Mouse (Mus musculus) spleen, adult 12 weeks (tissue): ENCODE data around the gene Tnfsf8.

ENCODE experiments used
- DNase-seq: peaks from one replicate; pipeline ENCODE4 v3.0.0; 2022; ENCODE audit warnings: low spot score

The Tnfsf8 gene

GRCm38 (mm10) chr4:63860688-63861540 is at the start of gene Tnfsf8:
Tnfsf8 (minus strand) TSS chr4:63861347.
- DNase-seq: no peak

GRCm38 (mm10) chr4:63908511-63908910 is 47.4 kb upstream of the Tnfsf8 start:
- no peak for DNase-seq

DNA sequence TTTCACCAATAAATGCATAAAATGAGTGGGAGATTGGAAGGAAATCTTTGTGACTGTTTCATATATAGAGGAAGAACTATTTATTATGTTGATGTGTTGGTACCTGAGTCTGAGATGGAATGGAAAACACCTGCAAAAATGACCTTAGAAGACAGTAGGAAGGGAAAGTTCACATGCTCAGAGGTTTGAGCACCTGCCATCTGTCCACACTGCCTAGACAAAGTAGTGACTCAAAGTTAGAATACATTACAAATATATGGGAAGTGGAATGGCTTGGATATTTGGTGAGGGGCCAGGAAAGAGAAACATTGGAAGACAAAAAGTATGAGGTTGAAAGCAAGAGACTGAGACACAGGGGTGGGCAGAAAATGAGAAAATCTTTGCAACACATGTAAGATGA is 46.3 kb upstream of the Tnfsf8 start:
- no peak for DNase-seq

DNA sequence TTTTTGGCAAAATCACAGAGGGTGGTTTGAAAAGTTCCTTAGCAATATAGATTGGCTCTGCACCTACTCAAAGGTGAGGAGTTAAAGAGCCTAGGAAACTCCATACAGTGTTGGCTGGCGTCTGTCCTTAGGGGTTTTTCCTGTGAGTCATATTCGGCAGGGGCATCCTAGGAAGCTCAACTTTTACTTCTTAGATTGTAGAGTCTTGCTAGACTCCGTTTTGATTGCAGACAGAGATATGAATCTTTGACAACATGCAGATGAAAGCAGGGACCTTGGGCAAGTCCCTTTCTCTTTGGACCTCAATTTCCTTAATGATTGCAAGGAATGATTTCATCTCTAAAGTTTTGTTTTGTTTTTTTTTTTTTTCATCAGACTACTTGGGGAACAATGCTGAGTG is 44.9 kb upstream of the Tnfsf8 start:
- no peak for DNase-seq

DNA sequence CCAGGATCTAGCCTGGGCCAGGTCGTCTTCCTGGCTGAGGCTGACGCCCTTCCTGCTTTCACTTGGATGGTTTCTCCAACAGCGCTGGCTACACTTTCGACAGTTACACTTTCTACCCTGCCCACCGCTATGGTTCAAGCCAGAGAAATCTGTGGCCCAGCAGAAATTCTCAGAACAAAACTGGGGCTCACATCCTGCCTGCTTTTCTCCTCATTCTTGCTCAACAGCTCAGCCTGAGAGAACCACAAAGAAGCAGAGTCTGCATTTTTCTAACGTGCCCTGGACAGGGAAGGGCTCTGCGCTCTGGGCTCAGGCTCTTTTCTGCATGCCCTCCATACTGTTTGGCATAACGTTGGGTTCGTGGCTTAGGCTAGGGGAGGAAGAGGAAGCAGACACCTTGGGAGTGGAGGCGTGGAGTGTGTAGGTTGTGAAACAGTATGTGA is 38.0 kb upstream of the Tnfsf8 start:
- DNase-seq: no peak

- no peak for DNase-seq
These were observed 36.0 kb upstream of the Tnfsf8 start for GRCm38 (mm10) chr4:63897152-63897551.

- DNase-seq: no peak
These were observed 25.0 kb upstream of the Tnfsf8 start for GRCm38 (mm10) chr4:63886156-63886555.

- DNase-seq: no peak
These were observed 15.6 kb upstream of the Tnfsf8 start for GRCm38 (mm10) chr4:63876720-63877119.

- no peak for DNase-seq
These were observed 14.3 kb upstream of the Tnfsf8 start for GRCm38 (mm10) chr4:63875480-63875879.

DNA sequence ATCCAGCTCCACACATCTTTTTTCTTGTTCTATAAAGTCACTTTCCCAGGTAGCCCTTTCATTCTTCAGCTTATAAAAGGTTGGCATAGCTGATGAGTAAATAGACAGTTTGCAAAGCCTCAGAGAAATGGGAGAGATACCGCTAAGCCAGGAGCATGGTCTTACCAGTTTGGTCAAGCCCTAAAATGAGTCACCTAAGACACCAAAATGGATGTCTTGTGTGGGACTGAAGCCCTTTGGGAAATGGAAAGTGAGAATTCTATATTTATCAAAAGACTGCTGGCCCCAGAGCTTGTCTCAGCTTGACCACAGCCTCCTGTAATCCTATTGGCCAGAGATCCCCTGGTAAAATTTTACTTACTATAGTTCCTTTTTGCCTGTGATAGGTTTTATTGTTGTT is 9.5 kb upstream of the Tnfsf8 start:
- DNase-seq: no peak

DNA sequence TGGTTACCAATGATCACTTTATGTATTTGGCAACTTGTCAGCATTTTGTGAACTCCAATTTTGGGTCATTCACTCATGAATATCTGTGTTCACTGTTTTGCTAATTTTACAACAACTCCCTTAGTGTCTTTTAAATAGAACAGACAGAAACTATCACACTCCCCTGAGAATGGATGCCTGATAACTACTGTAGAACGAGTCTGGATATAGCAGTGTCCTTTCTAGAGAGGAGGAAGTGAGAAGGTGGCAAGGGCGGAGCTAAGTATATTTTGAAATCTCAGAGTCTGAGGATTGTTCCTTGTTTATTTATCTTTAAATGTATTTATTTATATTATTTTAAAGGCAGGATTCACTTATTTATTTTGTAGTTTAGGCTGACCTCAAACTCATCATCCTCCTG is 7.6 kb upstream of the Tnfsf8 start:
- DNase-seq: no peak

DNA sequence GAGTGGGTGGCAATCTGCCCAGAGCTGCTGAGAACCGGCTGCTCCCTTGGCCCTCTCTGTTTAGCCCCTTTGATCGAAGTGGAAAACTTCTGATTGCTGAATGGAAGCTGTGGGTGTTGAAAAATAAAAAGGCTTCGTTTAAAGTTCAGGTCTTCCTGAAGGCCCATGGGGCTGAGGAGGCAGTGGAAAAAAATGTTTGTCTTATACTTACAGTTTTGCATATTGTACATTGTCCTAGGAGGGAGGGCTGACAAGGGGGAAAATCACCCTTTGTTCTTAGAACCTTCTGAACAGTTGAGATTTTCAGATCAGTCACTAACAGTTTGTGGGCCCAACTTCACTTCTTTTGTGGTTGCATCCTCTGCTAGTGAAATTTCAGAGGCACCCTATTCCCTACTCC is 1.8 kb upstream of the Tnfsf8 start:
- DNase-seq: no peak

DNA sequence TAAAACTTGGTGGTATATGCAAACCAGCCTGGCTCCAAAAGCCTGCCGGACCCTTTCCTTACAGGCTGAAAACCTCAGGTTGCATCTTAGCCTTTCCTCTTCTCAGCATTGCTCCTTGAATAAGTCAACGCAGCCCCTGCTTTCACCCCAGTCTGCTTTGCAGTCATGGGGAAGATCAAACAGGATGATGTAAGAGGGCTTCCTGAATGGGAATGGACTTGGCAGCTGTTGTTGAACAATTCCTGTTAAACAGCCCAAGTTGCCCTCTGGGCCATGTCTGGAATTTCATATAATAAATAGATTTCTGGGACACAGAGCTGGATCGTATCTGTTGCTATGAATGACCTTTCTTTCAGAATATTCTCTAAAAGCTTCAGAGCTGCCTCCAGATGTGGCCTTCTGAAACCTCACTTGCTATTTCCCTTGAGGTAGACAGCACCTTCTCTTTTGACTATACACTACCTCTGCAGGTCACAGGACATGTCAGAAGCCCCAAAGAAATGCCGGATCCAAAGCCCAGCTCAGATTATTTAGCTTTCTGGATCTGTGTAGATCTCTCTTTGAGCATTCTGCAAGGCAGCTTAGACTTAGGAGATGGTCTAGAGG is 1.0 kb upstream of the Tnfsf8 start:
- DNase-seq: no peak

GRCm38 (mm10) chr4:63860236-63860635 is 911 bp downstream of the Tnfsf8 start:
- no peak for DNase-seq

DNA sequence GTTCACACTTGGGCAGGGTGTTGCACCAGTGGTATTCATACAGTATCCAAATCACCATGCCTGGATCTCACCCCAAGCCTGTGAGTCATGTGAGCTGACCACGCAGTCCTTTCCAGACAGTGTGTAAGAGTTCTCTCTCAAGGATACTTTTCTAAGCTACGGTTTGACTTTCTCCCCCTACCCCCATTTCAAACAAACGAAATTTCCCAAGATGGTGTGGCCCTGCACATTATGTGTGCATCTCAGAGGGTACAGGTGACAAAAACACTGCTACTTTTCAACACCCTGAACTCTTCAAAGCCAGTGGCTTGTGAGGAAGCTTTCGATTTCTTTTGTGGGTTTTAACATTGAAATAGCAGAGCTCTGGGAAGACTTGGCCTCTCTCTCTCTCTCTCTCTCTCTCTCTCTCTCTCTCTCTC is 1.4 kb downstream of the Tnfsf8 start:
- DNase-seq: no peak

DNA sequence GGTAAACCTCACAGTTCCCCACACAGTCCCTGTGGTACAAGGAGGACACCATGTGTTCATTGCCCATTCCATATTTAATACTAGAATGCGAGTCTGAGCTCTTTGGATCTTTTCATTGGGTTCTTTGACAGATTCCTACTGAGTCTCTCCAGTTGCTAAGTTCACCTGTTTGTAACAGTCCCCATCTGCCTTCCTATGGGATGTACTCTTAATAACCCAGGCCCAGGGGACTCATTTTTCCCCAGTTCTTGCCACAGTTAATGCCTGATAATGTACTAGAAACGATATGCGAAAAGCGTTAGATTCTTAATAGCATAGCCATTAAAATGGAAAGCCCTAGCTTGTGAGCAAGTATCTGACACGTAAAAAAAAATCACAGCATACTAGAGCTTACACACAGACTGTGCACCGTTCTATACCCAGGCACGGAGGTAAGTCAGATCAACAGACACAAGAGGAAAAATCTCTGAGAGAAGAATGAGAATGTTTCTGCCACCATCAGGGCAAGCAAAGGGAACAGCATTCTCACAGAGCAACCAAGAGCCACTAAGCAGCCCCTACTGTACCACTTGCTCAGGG is 2.4 kb downstream of the Tnfsf8 start:
- no peak for DNase-seq

GRCm38 (mm10) chr4:63856764-63857163 is 4.4 kb downstream of the Tnfsf8 start:
- no peak for DNase-seq

GRCm38 (mm10) chr4:63853782-63854386 is 7.3 kb downstream of the Tnfsf8 start:
- no peak for DNase-seq

DNA sequence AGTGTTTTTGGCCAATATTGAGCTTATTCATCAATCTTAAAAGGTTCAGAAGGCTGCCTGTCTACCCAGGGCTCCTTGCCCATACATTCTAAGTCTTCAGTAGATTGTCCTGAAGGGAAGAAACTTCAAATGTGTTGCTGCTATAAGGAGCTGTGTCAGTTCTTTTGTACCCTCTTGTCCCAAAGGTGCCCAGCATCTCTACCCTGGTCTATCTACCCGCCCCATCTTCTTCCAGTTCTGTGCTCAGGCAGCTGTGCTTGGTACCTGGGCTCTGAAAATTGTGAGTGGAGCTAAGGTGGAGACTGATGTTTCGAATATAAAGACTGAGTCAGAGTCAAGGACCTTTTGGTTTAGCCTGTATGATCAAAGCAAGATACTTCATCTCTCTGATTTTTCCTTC is 11.1 kb downstream of the Tnfsf8 start:
- DNase-seq: no peak

- DNase-seq: no peak
These were observed 14.1 kb downstream of the Tnfsf8 start for GRCm38 (mm10) chr4:63846881-63847597.

DNA sequence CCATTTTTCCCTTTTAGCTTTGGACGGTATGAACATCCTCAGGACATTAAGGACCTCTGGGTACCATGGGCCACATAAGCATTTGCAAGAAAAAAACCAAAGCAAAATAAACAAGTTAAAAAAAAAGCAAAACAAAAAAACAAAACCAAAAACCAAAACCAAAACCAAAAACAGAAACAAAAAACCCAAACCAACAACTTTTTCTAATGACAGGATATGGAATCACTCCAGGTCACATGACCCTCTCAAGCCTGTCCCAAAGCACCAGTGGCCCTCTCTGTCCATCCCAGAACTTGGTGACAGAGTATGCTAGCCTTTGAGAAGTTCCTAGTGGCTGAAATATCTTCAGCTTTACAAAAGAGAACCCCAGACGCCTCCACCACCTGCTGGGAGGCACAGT is 15.4 kb downstream of the Tnfsf8 start:
- no peak for DNase-seq

GRCm38 (mm10) chr4:63843924-63844323 is 17.2 kb downstream of the Tnfsf8 start:
- DNase-seq: no peak
